Mouse (Mus musculus): ENCODE measurements around the gene Prkcsh. TPM values are rescaled to one million over a fixed set of nuclear protein-coding genes. Genes with fewer than 3 reads are reported as not detected.

Prkcsh gene
- polyA plus RNA-seq, 1 experiment from 2014 or later: 50.6 TPM

DNA sequence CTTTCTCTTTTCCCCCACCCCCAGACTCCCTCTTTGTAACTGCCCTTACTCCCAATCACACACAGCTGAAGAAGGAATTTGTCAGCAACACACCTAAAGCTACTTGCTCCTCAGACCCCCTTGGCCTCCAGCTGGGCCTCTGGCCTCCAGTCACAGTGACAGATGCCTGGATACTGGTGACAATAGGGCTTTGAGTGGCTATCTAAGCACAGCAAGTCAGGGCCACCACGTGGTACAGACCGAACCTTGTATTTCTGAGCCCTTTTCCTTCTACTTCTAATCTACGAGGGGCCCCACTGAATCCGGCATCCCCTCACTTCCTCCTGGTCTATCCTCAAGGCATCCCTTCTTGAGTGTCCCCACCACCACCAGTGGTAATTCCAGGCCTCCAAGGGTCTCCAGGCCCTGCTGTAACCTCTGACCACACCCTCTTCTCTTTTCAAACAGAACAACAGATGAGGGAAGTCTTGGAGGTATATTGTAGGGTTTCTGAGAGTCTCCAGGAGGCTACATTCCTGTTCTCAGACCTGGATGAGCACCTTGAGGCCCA lies 47.2 kb downstream of the Prkcsh start:
- WGBS (ENCODE audit: insufficient replicate concordance): 41% methylated on average over 4 of the region's 4 CpGs
- Histone ChIP-seq H3K36me3 (replicated peaks) (no peaks in the 10 kb centered on the region), H3K27me3 (peaks cover 91% of the 10 kb centered on the region), H3K9ac (no peak overlapping the region), H3K4me2 (no peak overlapping the region), H3K4me3 (replicated peaks) (no peak overlapping the region), H3K4me1 (replicated peaks) (peaks cover 39% of the 10 kb centered on the region), H3K9me3 (replicated peaks) (0 out of 2 replicates have a peak, but pooled peaks cover 3% of the 10 kb centered on the region), H3K27ac (replicated peaks) (no peak overlapping the region)
- no peak for ATAC-seq (ENCODE audit: insufficient read depth)

- Histone ChIP-seq H3K9ac (no peak overlapping the region), H3K4me2 (peak overlapping the region; percentile 56), H3K27me3 (peaks cover 92% of the 10 kb centered on the region), H3K27ac (replicated peaks) (no peak overlapping the region), H3K4me3 (replicated peaks) (peak overlapping the region; percentile 33), H3K9me3 (replicated peaks) (0 out of 2 replicates have a peak, but pooled peaks cover 3% of the 10 kb centered on the region), H3K4me1 (replicated peaks) (peaks cover 45% of the 10 kb centered on the region), H3K36me3 (replicated peaks) (no peaks in the 10 kb centered on the region)
- ATAC-seq (ENCODE audit: insufficient read depth): peak; percentile 56
- 3% methylated on average over 43 of the region's 43 CpGs for WGBS (ENCODE audit: insufficient replicate concordance)
These were observed 47.8 kb downstream of the Prkcsh start for GRCm38 (mm10) chr9:22050351-22050889.

- peak overlapping the region; percentile 33 for H3K4me3 ChIP-seq (replicated peaks)
- 2% methylated on average over 66 of the region's 67 CpGs for WGBS (ENCODE audit: insufficient replicate concordance)
These were observed 48.8 kb downstream of the Prkcsh start for GRCm38 (mm10) chr9:22051161-22051957.

GRCm38 (mm10) chr9:22051958-22052254 lies 49.3 kb downstream of the Prkcsh start, which contains the start of gene Elavl3:
TSS of gene Elavl3 (minus strand) at chr9:22052023.
- no peak for ATAC-seq (ENCODE audit: insufficient read depth)
- Histone ChIP-seq H3K9ac (no peak within 1 kb of the TSS), H3K27ac (replicated peaks) (no peak within 1 kb of the TSS), H3K4me3 (replicated peaks) (peak within 1 kb of the TSS; percentile 33), H3K4me2 (peak within 1 kb of the TSS; percentile 56), H3K9me3 (replicated peaks) (0 out of 2 replicates have a peak, but pooled peaks cover 3% of the 10 kb centered on the region), H3K36me3 (replicated peaks) (0 out of 2 replicates have a peak, but pooled peaks cover 1% of the 10 kb centered on the region), H3K4me1 (replicated peaks) (peaks cover 45% of the 10 kb centered on the region), H3K27me3 (peaks cover 91% of the 10 kb centered on the region)
- WGBS (ENCODE audit: insufficient replicate concordance): 2% methylated on average over 28 of the region's 28 CpGs

More at GRCm38 (mm10) chr9:22051161-22051957, 48.8 kb downstream of the Prkcsh start:
- H3K36me3 ChIP-seq (replicated peaks): no peaks in the 10 kb centered on the region
- H3K27me3 ChIP-seq: peaks cover 91% of the 10 kb centered on the region
- no peak overlapping the region for H3K27ac ChIP-seq (replicated peaks)
- H3K9me3 ChIP-seq (replicated peaks): 0 out of 2 replicates have a peak, but pooled peaks cover 3% of the 10 kb centered on the region
- H3K9ac ChIP-seq: no peak overlapping the region
- H3K4me2 ChIP-seq: peak overlapping the region; percentile 56
- peaks cover 45% of the 10 kb centered on the region for H3K4me1 ChIP-seq (replicated peaks)
- ATAC-seq (ENCODE audit: insufficient read depth): no peak

- 20% methylated on average over 6 of the region's 7 CpGs for WGBS (ENCODE audit: insufficient replicate concordance)
- peaks cover 19% of the 10 kb centered on the region for H3K36me3 ChIP-seq (replicated peaks)
- H3K9ac ChIP-seq: no peak overlapping the region
- H3K9me3 ChIP-seq (replicated peaks): 0 out of 2 replicates have a peak, but pooled peaks cover 3% of the 10 kb centered on the region
- no peak overlapping the region for H3K4me3 ChIP-seq (replicated peaks)
- no peak for ATAC-seq (ENCODE audit: insufficient read depth)
- no peak overlapping the region for H3K27ac ChIP-seq (replicated peaks)
- peaks cover 73% of the 10 kb centered on the region for H3K27me3 ChIP-seq
- no peak overlapping the region for H3K4me2 ChIP-seq
- peaks cover 45% of the 10 kb centered on the region for H3K4me1 ChIP-seq (replicated peaks)
These were observed 51.1 kb downstream of the Prkcsh start for GRCm38 (mm10) chr9:22053657-22054056.

- Histone ChIP-seq H3K4me3 (replicated peaks) (0 out of 2 replicates have a peak overlapping the region, but pooled peaks have one; percentile 14), H3K27me3 (peaks cover 64% of the 10 kb centered on the region)
- ATAC-seq (ENCODE audit: insufficient read depth): peak; percentile 60
These were observed 51.9 kb downstream of the Prkcsh start for GRCm38 (mm10) chr9:22054411-22055076.

GRCm38 (mm10) chr9:22055713-22056112 lies 53.1 kb downstream of the Prkcsh start:
- peaks cover 32% of the 10 kb centered on the region for H3K36me3 ChIP-seq (replicated peaks)
- no peak overlapping the region for H3K27ac ChIP-seq (replicated peaks)
- no peak overlapping the region for H3K4me2 ChIP-seq
- no peak overlapping the region for H3K9ac ChIP-seq
- H3K4me3 ChIP-seq (replicated peaks): no peak overlapping the region
- no peak for ATAC-seq (ENCODE audit: insufficient read depth)
- peaks cover 53% of the 10 kb centered on the region for H3K27me3 ChIP-seq
- 36% methylated on average over 29 of the region's 29 CpGs for WGBS (ENCODE audit: insufficient replicate concordance)
- peaks cover 29% of the 10 kb centered on the region for H3K4me1 ChIP-seq (replicated peaks)
- H3K9me3 ChIP-seq (replicated peaks): 0 out of 2 replicates have a peak, but pooled peaks cover under 1% of the 10 kb centered on the region

More at GRCm38 (mm10) chr9:22054411-22055076, 51.9 kb downstream of the Prkcsh start:
- 1% methylated on average over 32 of the region's 32 CpGs for WGBS (ENCODE audit: insufficient replicate concordance)
- peaks cover 41% of the 10 kb centered on the region for H3K4me1 ChIP-seq (replicated peaks)
- 0 out of 2 replicates have a peak, but pooled peaks cover 3% of the 10 kb centered on the region for H3K9me3 ChIP-seq (replicated peaks)
- no peak overlapping the region for H3K27ac ChIP-seq (replicated peaks)
- H3K9ac ChIP-seq: no peak overlapping the region
- H3K4me2 ChIP-seq: peak overlapping the region; percentile 46
- peaks cover 26% of the 10 kb centered on the region for H3K36me3 ChIP-seq (replicated peaks)

DNA sequence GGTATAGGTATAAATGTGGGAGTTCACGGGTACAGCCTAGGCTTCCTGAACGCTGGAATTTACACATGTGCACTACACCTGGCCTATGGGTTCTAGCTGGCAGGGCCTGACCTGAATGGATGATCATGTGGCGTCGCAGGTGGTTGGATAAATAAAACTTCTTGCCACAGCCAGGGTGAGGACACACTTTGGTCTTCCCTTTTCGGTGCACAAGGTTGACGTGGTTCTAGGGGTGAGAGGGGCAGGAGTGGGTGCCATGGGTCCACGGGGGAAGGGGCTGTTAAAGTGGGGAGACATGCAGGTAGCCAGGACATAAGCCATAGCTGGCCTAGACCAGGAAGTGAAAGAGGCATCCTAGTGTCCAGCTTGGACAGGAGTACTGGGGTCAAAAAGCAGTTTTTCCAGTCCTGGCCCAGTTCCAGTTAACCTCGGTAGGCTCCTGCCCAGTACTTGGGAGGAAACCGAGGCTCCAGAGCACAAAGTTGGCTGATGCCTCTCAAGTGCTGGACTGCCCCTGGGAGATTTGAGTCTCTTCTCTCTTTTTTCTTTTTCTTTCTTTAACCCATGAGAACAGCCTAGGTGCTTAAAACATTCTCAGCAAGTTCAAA lies 53.8 kb downstream of the Prkcsh start:
- 62% methylated on average over 9 of the region's 9 CpGs for WGBS (ENCODE audit: insufficient replicate concordance)
- no peak overlapping the region for H3K9ac ChIP-seq
- H3K9me3 ChIP-seq (replicated peaks): no peaks in the 10 kb centered on the region
- peaks cover 38% of the 10 kb centered on the region for H3K36me3 ChIP-seq (replicated peaks)
- H3K27me3 ChIP-seq: peaks cover 46% of the 10 kb centered on the region
- no peak for ATAC-seq (ENCODE audit: insufficient read depth)
- H3K4me2 ChIP-seq: no peak overlapping the region
- H3K27ac ChIP-seq (replicated peaks): no peak overlapping the region
- H3K4me3 ChIP-seq (replicated peaks): no peak overlapping the region
- peaks cover 22% of the 10 kb centered on the region for H3K4me1 ChIP-seq (replicated peaks)

DNA sequence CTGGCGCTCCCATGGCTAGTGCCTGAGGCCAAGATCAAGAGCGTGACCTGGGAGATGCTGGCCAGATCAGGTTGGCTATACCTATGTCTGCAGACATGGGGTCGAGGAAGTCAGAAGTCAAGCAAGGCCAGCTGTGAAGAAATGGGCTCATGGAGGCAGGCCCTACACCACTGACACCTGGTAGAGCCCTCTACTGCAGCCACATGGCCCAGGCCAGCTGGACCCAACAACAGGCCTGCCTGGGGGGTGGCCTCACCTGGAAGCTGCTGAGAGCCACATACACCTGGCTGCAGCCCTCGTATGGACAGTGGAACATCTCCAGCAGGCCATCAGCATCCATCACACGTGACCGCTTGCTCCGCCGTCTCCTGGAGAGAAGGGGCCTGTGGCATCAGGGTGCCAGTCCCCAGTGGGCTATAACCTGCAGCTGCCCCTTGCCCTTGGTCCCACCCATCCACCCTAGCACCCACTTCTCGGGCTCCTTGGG lies 54.5 kb downstream of the Prkcsh start:
- no peak overlapping the region for H3K4me3 ChIP-seq (replicated peaks)
- no peak overlapping the region for H3K4me2 ChIP-seq
- ATAC-seq (ENCODE audit: insufficient read depth): no peak
- no peaks in the 10 kb centered on the region for H3K9me3 ChIP-seq (replicated peaks)
- H3K36me3 ChIP-seq (replicated peaks): peaks cover 43% of the 10 kb centered on the region
- peaks cover 39% of the 10 kb centered on the region for H3K27me3 ChIP-seq
- peaks cover 15% of the 10 kb centered on the region for H3K4me1 ChIP-seq (replicated peaks)
- 88% methylated on average over 9 of the region's 9 CpGs for WGBS (ENCODE audit: insufficient replicate concordance)
- no peak overlapping the region for H3K27ac ChIP-seq (replicated peaks)
- no peak overlapping the region for H3K9ac ChIP-seq

GRCm38 (mm10) chr9:22058011-22058424 lies 55.4 kb downstream of the Prkcsh start:
- Histone ChIP-seq H3K4me3 (replicated peaks) (no peak overlapping the region), H3K9me3 (replicated peaks) (no peaks in the 10 kb centered on the region), H3K4me1 (replicated peaks) (peaks cover 13% of the 10 kb centered on the region), H3K4me2 (no peak overlapping the region), H3K27me3 (peaks cover 30% of the 10 kb centered on the region), H3K36me3 (replicated peaks) (peaks cover 50% of the 10 kb centered on the region), H3K27ac (replicated peaks) (no peak overlapping the region), H3K9ac (no peak overlapping the region)
- 78% methylated on average over 9 of the region's 9 CpGs for WGBS (ENCODE audit: insufficient replicate concordance)
- ATAC-seq (ENCODE audit: insufficient read depth): no peak
